Mouse (Mus musculus) liver, postnatal 0 days (tissue): ENCODE measurements around the gene Thumpd3. TPM values are rescaled to one million over a fixed set of nuclear protein-coding genes. Genes with fewer than 3 reads are reported as not detected.

Source experiments
- ATAC-seq: fragments of 200-750 bp; cut with Nextera tagmentation; 2 replicates; pipeline ENCODE4 v1.8.0; 2017; ENCODE audit warnings: mild to moderate bottlenecking, moderate library complexity
- DNase-seq: peaks from one replicate; pipeline ENCODE4 v3.0.0-alpha.2; 2016
- H3K27ac ChIP-seq: fragments of 300-500 bp; sonication (generic); 2 replicates; pipeline ENCODE4 v1.5.1; 2014; ENCODE audit warnings: antibody characterized with exemption, moderate library complexity, mild to moderate bottlenecking, low read depth
- H3K27me3 ChIP-seq: fragments of 300-500 bp; sonication (generic); 2 replicates; pipeline ENCODE4 v1.6.1; 2014; ENCODE audit warnings: low read length, control low read depth, mixed read lengths; ENCODE audit not compliant: insufficient read depth
- H3K36me3 ChIP-seq: fragments of 300-500 bp; sonication (generic); replicated peaks from 2 replicates; pipeline ENCODE4 v1.6.1; 2014; ENCODE audit warnings: mild to moderate bottlenecking, control low read depth, low read length, moderate library complexity, mixed read lengths; ENCODE audit not compliant: insufficient read depth
- H3K4me1 ChIP-seq: fragments of 300-500 bp; sonication (generic); 2 replicates; pipeline ENCODE4 v1.6.1; 2014; ENCODE audit warnings: antibody characterized with exemption, mild to moderate bottlenecking, control low read depth; ENCODE audit not compliant: insufficient read depth
- H3K4me2 ChIP-seq: fragments of 300-500 bp; sonication (generic); 2 replicates; pipeline ENCODE4 v1.6.1; 2014; ENCODE audit warnings: low read depth, mild to moderate bottlenecking, low read length, moderate library complexity, mixed read lengths
- H3K4me3 ChIP-seq: fragments of 300-500 bp; sonication (generic); 2 replicates; pipeline ENCODE4 v1.5.1; 2014; ENCODE audit warnings: low read depth, low read length
- H3K9ac ChIP-seq: fragments of 300-500 bp; sonication (generic); replicated peaks from 2 replicates; pipeline ENCODE4 v1.6.1; 2014; ENCODE audit warnings: mild to moderate bottlenecking, moderate library complexity
- H3K9me3 ChIP-seq: fragments of 300-500 bp; sonication (generic); 2 replicates; pipeline ENCODE4 v1.6.1; 2016; ENCODE audit warnings: mild to moderate bottlenecking, control low read depth, low read length, mixed read lengths
- CTCF ChIP-seq: sonication (generic); IDR thresholded peaks from 2 replicates; pipeline ENCODE4 v1.5.1; 2016; ENCODE audit warnings: antibody characterized with exemption, low read depth
- EP300 ChIP-seq: IDR thresholded peaks from 2 replicates; pipeline ENCODE4 v1.6.1; 2016; ENCODE audit warnings: antibody characterized with exemption, low read depth, mild to moderate bottlenecking
- WGBS: fragments of 180-500 bp; shearing (Covaris S2); extraction: QIAGEN DNeasy Blood & Tissue Kit; methylation state at CpG from one replicate; pipeline ENCODE4 v1.1.7; 2014; ENCODE audit not compliant: insufficient replicate concordance; 5-methylcytosine and 5-hydroxymethylcytosine counted together
- polyA plus RNA-seq: library from polyadenylated mRNA; unstranded; fragments of >200 nt; fragmentation: Nextera tagmentation; extraction: Ambion mirVana; gene quantifications from 2 replicates; pipeline ENCODE4 v1.2.1, GENCODE M21; 2015

Thumpd3 gene
- polyA plus RNA-seq, 1 experiment from 2014 or later, result 25.1 TPM

GRCm38 (mm10) chr6:113025774-113026173 is 20.3 kb upstream of the Thumpd3 start:
- TF ChIP-seq CTCF (no peak), EP300 (no peak)
- DNase-seq (no peak), ATAC-seq (no peak)
- no peaks in the 10 kb centered on the region for H3K9me3 ChIP-seq
- no peak overlapping the region for H3K4me2 ChIP-seq
- no peak overlapping the region for H3K4me3 ChIP-seq
- no peaks in the 10 kb centered on the region for H3K4me1 ChIP-seq
- no peaks in the 10 kb centered on the region for H3K27me3 ChIP-seq
- H3K27ac ChIP-seq, result no peak overlapping the region
- H3K9ac ChIP-seq, result no peak overlapping the region
- WGBS, result 78% methylated on average over 5 of the region's 5 CpGs
- no peaks in the 10 kb centered on the region for H3K36me3 ChIP-seq

- DNase-seq (no peak), ATAC-seq (no peak)
- Histone ChIP-seq H3K9me3 (no peaks in the 10 kb centered on the region), H3K27me3 (no peaks in the 10 kb centered on the region), H3K4me1 (no peaks in the 10 kb centered on the region), H3K9ac (no peak overlapping the region), H3K36me3 (no peaks in the 10 kb centered on the region), H3K27ac (no peak overlapping the region), H3K4me3 (no peak overlapping the region), H3K4me2 (no peak overlapping the region)
- 21% methylated on average over 2 of the region's 2 CpGs for WGBS
- no peak for TF ChIP-seq EP300
- TF ChIP-seq CTCF, result no peak
Observed at GRCm38 (mm10) chr6:113027446-113027845, 18.6 kb upstream of the Thumpd3 start.

DNA sequence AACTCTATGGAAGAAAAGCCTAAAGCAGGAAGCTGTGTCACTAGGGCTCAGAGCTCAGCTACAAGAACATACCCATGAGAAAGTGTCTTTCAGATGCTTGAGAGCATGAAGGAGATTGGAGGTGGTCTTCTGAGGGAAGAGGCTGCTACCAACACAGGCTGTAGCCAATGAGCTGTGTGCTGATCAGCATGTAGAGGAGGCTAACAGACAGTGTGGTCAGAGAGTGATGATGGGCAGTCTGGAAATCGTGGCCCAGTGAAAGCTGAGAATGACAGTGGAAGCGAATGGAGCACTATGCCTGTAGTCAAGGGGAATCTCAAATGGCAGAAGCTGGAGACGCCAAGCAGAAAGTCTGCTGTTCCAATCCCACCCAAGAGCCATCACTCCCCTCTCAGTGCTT is 17.0 kb upstream of the Thumpd3 start:
- TF ChIP-seq CTCF, result no peak
- Histone ChIP-seq H3K9me3 (no peaks in the 10 kb centered on the region), H3K36me3 (no peaks in the 10 kb centered on the region), H3K27ac (no peak overlapping the region), H3K4me2 (no peak overlapping the region), H3K9ac (no peak overlapping the region), H3K4me1 (no peaks in the 10 kb centered on the region), H3K4me3 (no peak overlapping the region), H3K27me3 (no peaks in the 10 kb centered on the region)
- no peak for ATAC-seq
- WGBS, result 57% methylated on average over 3 of the region's 3 CpGs
- DNase-seq, result no peak

DNA sequence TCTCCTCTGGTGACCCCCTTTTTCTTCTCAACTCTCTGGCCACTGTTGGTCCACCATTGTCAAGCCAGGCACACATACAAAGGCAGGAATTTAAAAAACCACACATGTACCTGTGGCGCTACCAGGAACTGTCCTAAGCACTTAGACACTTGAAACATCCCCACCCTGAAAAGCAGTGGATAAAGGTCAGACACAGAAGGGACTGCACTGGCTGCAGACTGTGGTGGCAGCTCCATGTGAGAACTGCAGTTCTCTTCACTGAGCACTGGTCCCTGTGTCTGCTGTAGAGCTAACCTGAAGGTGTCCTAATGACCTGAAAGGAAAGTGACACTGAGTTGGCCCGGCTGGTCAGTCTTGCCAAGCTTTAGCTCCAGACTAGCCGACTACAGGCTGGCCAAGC is 15.5 kb upstream of the Thumpd3 start:
- Histone ChIP-seq H3K27ac (no peak overlapping the region), H3K4me1 (no peaks in the 10 kb centered on the region), H3K36me3 (no peaks in the 10 kb centered on the region), H3K4me2 (no peak overlapping the region), H3K9ac (no peak overlapping the region), H3K9me3 (no peaks in the 10 kb centered on the region), H3K27me3 (no peaks in the 10 kb centered on the region), H3K4me3 (no peak overlapping the region)
- TF ChIP-seq EP300 (no peak), CTCF (no peak)
- DNase-seq (no peak), ATAC-seq (no peak)
- 60% methylated on average over 3 of the region's 3 CpGs for WGBS

DNA sequence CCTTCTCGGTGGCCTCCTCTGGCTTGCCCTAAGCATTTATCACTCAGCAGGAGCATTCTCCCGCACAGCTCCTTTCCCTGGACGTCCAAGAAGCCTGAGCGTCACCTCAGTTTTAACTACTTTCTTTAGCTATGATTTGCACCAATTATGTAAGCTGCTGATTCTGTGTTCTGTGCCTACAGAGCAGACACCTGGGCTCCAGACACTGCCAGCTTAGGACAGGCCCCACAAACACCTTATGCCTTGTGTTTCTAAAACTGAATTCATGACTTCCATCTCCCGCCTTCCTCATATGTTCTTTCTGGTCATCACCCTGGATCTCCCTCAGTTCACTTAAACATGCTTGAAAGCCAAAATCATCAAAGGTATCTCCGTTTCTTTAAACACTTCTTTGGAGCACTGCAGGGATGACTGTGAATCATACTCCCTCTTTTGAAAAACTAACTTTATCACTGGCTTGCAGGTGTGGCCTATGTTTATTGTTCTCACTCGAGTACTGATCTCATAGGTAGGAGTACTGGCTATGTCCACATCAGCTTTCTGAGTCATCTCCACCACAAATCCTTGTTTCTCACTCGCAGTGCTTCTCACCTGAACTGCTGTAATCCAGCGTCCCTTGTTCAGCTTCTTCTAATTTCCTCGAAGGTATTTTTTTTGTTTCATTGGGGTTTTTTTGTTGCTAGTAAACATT is 14.9 kb upstream of the Thumpd3 start:
- H3K9me3 ChIP-seq, result no peaks in the 10 kb centered on the region
- DNase-seq, result no peak
- no peaks in the 10 kb centered on the region for H3K36me3 ChIP-seq
- H3K27ac ChIP-seq, result no peak overlapping the region
- ATAC-seq, result no peak
- H3K4me3 ChIP-seq, result no peak overlapping the region
- no peak overlapping the region for H3K4me2 ChIP-seq
- H3K9ac ChIP-seq, result no peak overlapping the region
- H3K27me3 ChIP-seq, result no peaks in the 10 kb centered on the region
- no peaks in the 10 kb centered on the region for H3K4me1 ChIP-seq
- 74% methylated on average over 10 of the region's 10 CpGs for WGBS
- TF ChIP-seq CTCF, result no peak

GRCm38 (mm10) chr6:113032121-113032520 is 13.9 kb upstream of the Thumpd3 start:
- Histone ChIP-seq H3K4me3 (no peak overlapping the region), H3K36me3 (no peaks in the 10 kb centered on the region), H3K4me1 (0 out of 2 replicates have a peak, but pooled peaks cover 2% of the 10 kb centered on the region), H3K27ac (no peak overlapping the region), H3K27me3 (no peaks in the 10 kb centered on the region), H3K9ac (no peak overlapping the region), H3K4me2 (no peak overlapping the region), H3K9me3 (no peaks in the 10 kb centered on the region)
- DNase-seq, result no peak
- ATAC-seq, result no peak
- no peak for TF ChIP-seq CTCF
- TF ChIP-seq EP300, result no peak
- 63% methylated on average over 3 of the region's 3 CpGs for WGBS

DNA sequence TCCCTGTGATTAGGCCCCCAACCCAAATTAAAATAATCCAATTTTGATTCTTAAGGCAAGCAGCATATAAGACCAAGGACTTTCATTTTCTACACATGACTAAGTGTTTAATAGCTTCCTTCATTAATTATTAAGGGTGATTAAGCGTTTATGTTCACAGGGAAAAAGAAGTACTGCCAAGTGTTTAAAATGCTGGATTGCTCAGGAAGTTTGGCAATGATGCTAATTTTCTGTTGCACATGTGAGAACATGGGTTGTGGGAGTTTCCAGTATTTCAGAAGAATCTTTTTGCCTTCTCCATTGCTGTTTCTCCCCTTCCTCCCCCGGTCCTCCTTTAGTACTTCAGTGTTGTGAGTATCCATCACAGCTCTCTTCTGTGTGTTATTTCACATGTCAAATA is 12.8 kb upstream of the Thumpd3 start:
- Histone ChIP-seq H3K4me1 (0 out of 2 replicates have a peak, but pooled peaks cover 2% of the 10 kb centered on the region), H3K9ac (no peak overlapping the region), H3K27me3 (no peaks in the 10 kb centered on the region), H3K27ac (no peak overlapping the region), H3K4me3 (no peak overlapping the region), H3K4me2 (no peak overlapping the region), H3K9me3 (no peaks in the 10 kb centered on the region), H3K36me3 (no peaks in the 10 kb centered on the region)
- 85% methylated on average over 2 of the region's 2 CpGs for WGBS
- ATAC-seq (no peak), DNase-seq (no peak)
- TF ChIP-seq CTCF, result no peak
- no peak for TF ChIP-seq EP300
